Mouse (Mus musculus) lung, postnatal 0 days (tissue): ENCODE results near the gene Polr3gl. TPM values are rescaled to one million over a fixed set of nuclear protein-coding genes. Genes with fewer than 3 reads are reported as not detected.

ENCODE experiments used
- ATAC-seq: fragments of 200-750 bp; cut with Nextera tagmentation; 2 replicates; pipeline ENCODE4 v1.8.0; 2017; ENCODE audit warnings: moderate library complexity
- DNase-seq: peaks from one replicate; pipeline ENCODE4 v3.0.0-alpha.2; 2016; ENCODE audit warnings: low spot score
- H3K27ac ChIP-seq: fragments of 300-500 bp; sonication (generic); 2 replicates; pipeline ENCODE4 v1.5.1; 2014; ENCODE audit warnings: antibody characterized with exemption, mild to moderate bottlenecking, low read length, mixed read lengths
- H3K27me3 ChIP-seq: fragments of 300-500 bp; sonication (generic); replicated peaks from 2 replicates; pipeline ENCODE4 v1.6.1; 2014; ENCODE audit warnings: low read length, mixed read lengths; ENCODE audit not compliant: insufficient read depth
- H3K36me3 ChIP-seq: fragments of 300-500 bp; sonication (generic); 2 replicates; pipeline ENCODE4 v1.6.1; 2014; ENCODE audit warnings: low read length, mixed read lengths; ENCODE audit not compliant: insufficient read depth
- H3K4me1 ChIP-seq: fragments of 300-500 bp; sonication (generic); 2 replicates; pipeline ENCODE4 v1.6.1; 2014; ENCODE audit warnings: antibody characterized with exemption, low read depth, low read length, mixed read lengths; ENCODE audit not compliant: insufficient read depth
- H3K4me2 ChIP-seq: fragments of 300-500 bp; sonication (generic); replicated peaks from 2 replicates; pipeline ENCODE4 v1.6.1; 2014; ENCODE audit warnings: low read depth, mild to moderate bottlenecking, low read length, moderate library complexity, mixed read lengths
- H3K4me3 ChIP-seq: fragments of 300-500 bp; sonication (generic); 2 replicates; pipeline ENCODE4 v1.5.1; 2014; ENCODE audit warnings: low read depth, low read length
- H3K9ac ChIP-seq: fragments of 300-500 bp; sonication (generic); replicated peaks from 2 replicates; pipeline ENCODE4 v1.6.1; 2014; ENCODE audit warnings: low read depth, mild to moderate bottlenecking
- H3K9me3 ChIP-seq: fragments of 300-500 bp; sonication (generic); 2 replicates; pipeline ENCODE4 v1.6.1; 2016; ENCODE audit warnings: low read length, mixed read lengths
- CTCF ChIP-seq: IDR thresholded peaks from 2 replicates; pipeline ENCODE4 v1.5.1; 2016; ENCODE audit warnings: antibody characterized with exemption, mild to moderate bottlenecking
- EP300 ChIP-seq: IDR thresholded peaks from 2 replicates; pipeline ENCODE4 v1.6.1; 2016; ENCODE audit warnings: antibody characterized with exemption, mild to moderate bottlenecking, control low read depth
- WGBS: fragments of 180-500 bp; shearing (Covaris S2); extraction: QIAGEN DNeasy Blood & Tissue Kit; methylation state at CpG from one replicate; pipeline ENCODE4 v1.1.7; 2014; 5-methylcytosine and 5-hydroxymethylcytosine counted together
- polyA plus RNA-seq: library from polyadenylated mRNA; unstranded; fragments of >200 nt; fragmentation: Nextera tagmentation; extraction: Ambion mirVana; gene quantifications from 2 replicates; pipeline ENCODE4 v1.2.1, GENCODE M21; 2015

The Polr3gl gene
- polyA plus RNA-seq, 1 experiment from 2014 or later = 36.7 TPM

- no peaks in the 10 kb centered on the region for H3K9me3 ChIP-seq
- H3K9ac ChIP-seq = 0 out of 2 replicates have a peak overlapping the region, but pooled peaks have one; percentile 12
- 56% methylated on average over 5 of the region's 5 CpGs for WGBS
- no peaks in the 10 kb centered on the region for H3K4me1 ChIP-seq
- no peak overlapping the region for H3K4me2 ChIP-seq
- peak; percentile 13 for DNase-seq
- H3K27me3 ChIP-seq = no peaks in the 10 kb centered on the region
- no peak for TF ChIP-seq EP300
- TF ChIP-seq CTCF = no peak
- no peak overlapping the region for H3K4me3 ChIP-seq
- no peaks in the 10 kb centered on the region for H3K36me3 ChIP-seq
- H3K27ac ChIP-seq = no peak overlapping the region
- ATAC-seq = no peak
Measured at GRCm38 (mm10) chr3:96603311-96603710, 9.3 kb upstream of the Polr3gl start.

- WGBS = 17% methylated on average over 5 of the region's 5 CpGs
- DNase-seq = no peak
- TF ChIP-seq CTCF (no peak), EP300 (no peak)
- Histone ChIP-seq H3K27ac (peak overlapping the region; percentile 89), H3K4me3 (peak overlapping the region; percentile 61), H3K9me3 (no peaks in the 10 kb centered on the region), H3K27me3 (no peaks in the 10 kb centered on the region), H3K9ac (0 out of 2 replicates have a peak overlapping the region, but pooled peaks have one; percentile 34), H3K36me3 (no peaks in the 10 kb centered on the region), H3K4me1 (0 out of 2 replicates have a peak, but pooled peaks cover 2% of the 10 kb centered on the region), H3K4me2 (peak overlapping the region; percentile 70)
- no peak for ATAC-seq
Measured at GRCm38 (mm10) chr3:96602704-96603084, 8.7 kb upstream of the Polr3gl start.

GRCm38 (mm10) chr3:96601941-96602703, 8.1 kb upstream of the Polr3gl start:
- DNase-seq (peak; percentile 67), ATAC-seq (no peak)
- Histone ChIP-seq H3K4me1 (peaks cover 7% of the 10 kb centered on the region; the same call in 1 of the 2 replicates), H3K9me3 (no peaks in the 10 kb centered on the region), H3K4me2 (peak overlapping the region; percentile 70), H3K27me3 (no peaks in the 10 kb centered on the region), H3K9ac (peak overlapping the region; percentile 35; the same call in 1 of the 2 replicates), H3K4me3 (peak overlapping the region; percentile 61), H3K27ac (peak overlapping the region; percentile 89), H3K36me3 (no peaks in the 10 kb centered on the region)
- 28% methylated on average over 10 of the region's 10 CpGs for WGBS
- TF ChIP-seq EP300 = no peak
- TF ChIP-seq CTCF = no peak

GRCm38 (mm10) chr3:96601251-96601787, 7.3 kb upstream of the Polr3gl start:
- peak overlapping the region; percentile 70 for H3K4me2 ChIP-seq
- DNase-seq = peak; percentile 79
- peak overlapping the region; percentile 89 for H3K27ac ChIP-seq
- peak; percentile 70 for ATAC-seq
- peak overlapping the region; percentile 35; the same call in 1 of the 2 replicates for H3K9ac ChIP-seq
- no peaks in the 10 kb centered on the region for H3K9me3 ChIP-seq
- peaks cover 15% of the 10 kb centered on the region for H3K4me1 ChIP-seq
- 3% methylated on average over 21 of the region's 40 CpGs for WGBS
- no peaks in the 10 kb centered on the region for H3K36me3 ChIP-seq
- TF ChIP-seq CTCF (0 out of 2 replicates have a peak, but pooled peaks have one; percentile 4), EP300 (no peak)
- peak overlapping the region; percentile 61 for H3K4me3 ChIP-seq
- peaks cover 4% of the 10 kb centered on the region; the same call in 1 of the 2 replicates for H3K27me3 ChIP-seq

DNA sequence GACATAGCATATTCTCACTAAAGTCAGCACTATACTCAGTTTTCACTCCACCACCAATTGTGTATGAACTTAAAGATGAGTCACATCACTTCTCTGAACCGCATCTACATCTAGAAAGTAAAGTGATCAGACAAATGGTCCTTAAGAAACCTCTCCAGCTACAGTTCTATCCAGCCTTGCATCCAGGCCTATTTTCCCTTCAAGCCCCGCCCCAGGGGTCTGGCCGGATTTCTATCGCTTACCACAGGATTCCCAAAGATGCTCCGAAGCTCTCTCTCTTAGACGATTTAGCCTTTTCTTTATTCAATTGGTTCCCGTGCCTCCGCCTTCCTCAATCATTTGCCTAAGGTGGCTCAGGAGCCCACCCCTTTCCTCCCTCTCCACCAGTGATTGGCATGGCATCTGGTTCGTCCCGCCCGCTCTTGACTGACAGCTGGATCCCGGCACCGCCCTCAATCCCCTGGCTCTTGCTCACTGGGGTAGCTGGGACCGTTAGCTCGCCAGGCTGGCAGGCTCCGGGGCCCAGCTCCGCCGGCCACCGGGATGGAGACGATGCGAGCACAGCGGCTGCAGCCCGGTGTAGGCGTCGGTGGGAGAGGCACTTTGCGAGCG, 6.8 kb upstream of the Polr3gl start, which contains the start of gene Lix1l:
Lix1l (plus strand) TSS at position 511 of the 612 bp plus-strand sequence.
- peak; percentile 98 for DNase-seq

DNA sequence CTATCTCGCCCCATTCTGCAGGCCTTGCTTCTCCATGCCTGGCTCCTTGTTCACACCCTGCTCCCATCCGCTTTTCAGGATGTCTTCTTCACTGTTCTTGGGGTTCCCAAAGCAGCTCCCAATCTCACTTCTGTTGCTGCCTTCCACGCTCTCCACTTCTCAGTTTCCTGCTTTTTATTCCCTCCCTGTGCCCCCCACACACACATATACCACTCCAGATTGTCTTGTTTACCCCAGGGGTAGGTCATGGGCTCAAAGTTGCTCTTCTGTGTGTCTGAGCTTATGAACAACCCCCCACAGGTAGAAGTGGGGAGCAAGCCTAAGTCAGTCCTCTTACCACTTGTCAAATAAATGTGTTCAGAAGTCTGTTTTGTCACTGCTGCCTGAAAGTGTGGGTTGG, 5.4 kb upstream of the Polr3gl start:
- no peaks in the 10 kb centered on the region for H3K36me3 ChIP-seq
- ATAC-seq (no peak), DNase-seq (no peak)
- H3K4me2 ChIP-seq = no peak overlapping the region
- no peak for TF ChIP-seq EP300
- TF ChIP-seq CTCF = no peak
- peaks cover 17% of the 10 kb centered on the region for H3K4me1 ChIP-seq
- no peaks in the 10 kb centered on the region for H3K9me3 ChIP-seq
- peaks cover 8% of the 10 kb centered on the region; the same call in 1 of the 2 replicates for H3K27me3 ChIP-seq
- no peak overlapping the region for H3K4me3 ChIP-seq
- no peak overlapping the region for H3K27ac ChIP-seq
- no peak overlapping the region for H3K9ac ChIP-seq
- 75% methylated on average over 3 of the region's 3 CpGs for WGBS

More for the DNA sequence above, 6.8 kb upstream of the Polr3gl start, which contains the start of gene Lix1l:
- ATAC-seq = peak; percentile 97
- Histone ChIP-seq H3K9ac (peak within 1 kb of the TSS; percentile 35; the same call in 1 of the 2 replicates), H3K27ac (peak within 1 kb of the TSS; percentile 89), H3K9me3 (no peaks in the 10 kb centered on the region), H3K4me3 (peak within 1 kb of the TSS; percentile 61), H3K4me2 (peak within 1 kb of the TSS; percentile 70), H3K27me3 (peaks cover 8% of the 10 kb centered on the region; the same call in 1 of the 2 replicates), H3K4me1 (peaks cover 17% of the 10 kb centered on the region), H3K36me3 (no peaks in the 10 kb centered on the region)
- WGBS = under 1% methylated on average over 26 of the region's 27 CpGs
- TF ChIP-seq CTCF = no peak
- TF ChIP-seq EP300 = no peak
